Mouse (Mus musculus) hindbrain, embryonic 11.5 days (tissue): Measurements from ENCODE around the gene Catsperg1. TPM values are rescaled to one million over a fixed set of nuclear protein-coding genes. Genes with fewer than 3 reads are reported as not detected.
A peak's percentile ranks its signal among the peaks of the same experiment; 100 is the strongest.
"Not testable (repeated sequence)": the region's sequence is repeated elsewhere in the genome, so short reads cannot be mapped to it uniquely, and the experiment has no call there.

Experiments used
- ATAC-seq: fragments of 200-750 bp; cut with Nextera tagmentation; 2 replicates; pipeline ENCODE4 v1.8.0; 2017; ENCODE audit warnings: mild to moderate bottlenecking, moderate TSS enrichment, moderate library complexity; ENCODE audit not compliant: low FRiP score
- DNase-seq: peaks from one replicate; pipeline ENCODE4 v3.0.0-alpha.2; 2015; ENCODE audit warnings: low spot score
- H3K27ac ChIP-seq: fragments of 300-500 bp; sonication (generic); 2 replicates; pipeline ENCODE4 v1.5.1; 2014; ENCODE audit warnings: mild to moderate bottlenecking, low read depth, low read length
- H3K27me3 ChIP-seq: fragments of 300-500 bp; sonication (generic); 2 replicates; pipeline ENCODE4 v1.6.1; 2014; ENCODE audit warnings: mild to moderate bottlenecking, low read length, moderate library complexity, mixed read lengths; ENCODE audit not compliant: control insufficient read depth, insufficient read depth
- H3K36me3 ChIP-seq: fragments of 300-500 bp; sonication (generic); 2 replicates; pipeline ENCODE4 v1.6.1; 2014; ENCODE audit warnings: mild to moderate bottlenecking, low read length, moderate library complexity, mixed read lengths; ENCODE audit not compliant: control insufficient read depth, insufficient read depth
- H3K4me1 ChIP-seq: fragments of 300-500 bp; sonication (generic); replicated peaks from 2 replicates; pipeline ENCODE4 v1.6.1; 2014; ENCODE audit warnings: low read length, mixed read lengths; ENCODE audit not compliant: control insufficient read depth, insufficient read depth
- H3K4me2 ChIP-seq: fragments of 300-500 bp; sonication (generic); replicated peaks from 2 replicates; pipeline ENCODE4 v1.6.1; 2014; ENCODE audit warnings: mild to moderate bottlenecking, low read depth, low read length
- H3K4me3 ChIP-seq: fragments of 300-500 bp; sonication (generic); 2 replicates; pipeline ENCODE4 v1.5.1; 2014; ENCODE audit warnings: low read depth, low read length
- H3K9ac ChIP-seq: fragments of 300-500 bp; sonication (generic); 2 replicates; pipeline ENCODE4 v1.6.1; 2014; ENCODE audit warnings: low read depth, low read length
- H3K9me3 ChIP-seq: fragments of 300-500 bp; sonication (generic); 2 replicates; pipeline ENCODE4 v1.6.1; 2016; ENCODE audit warnings: low read length; ENCODE audit not compliant: control insufficient read depth
- WGBS: fragments of 180-500 bp; shearing (Covaris S2); extraction: QIAGEN DNeasy Blood & Tissue Kit; methylation state at CpG from one replicate; pipeline ENCODE4 v1.1.7; 2014; 5-methylcytosine and 5-hydroxymethylcytosine counted together
- polyA plus RNA-seq: library from polyadenylated mRNA; unstranded; fragments of >200 nt; fragmentation: Nextera tagmentation; extraction: Ambion mirVana; gene quantifications from 2 replicates; pipeline ENCODE4 v1.2.1, GENCODE M21; 2014

Catsperg1 gene
- polyA plus RNA-seq, 1 experiment from 2014 or later: 0.51 TPM

DNA sequence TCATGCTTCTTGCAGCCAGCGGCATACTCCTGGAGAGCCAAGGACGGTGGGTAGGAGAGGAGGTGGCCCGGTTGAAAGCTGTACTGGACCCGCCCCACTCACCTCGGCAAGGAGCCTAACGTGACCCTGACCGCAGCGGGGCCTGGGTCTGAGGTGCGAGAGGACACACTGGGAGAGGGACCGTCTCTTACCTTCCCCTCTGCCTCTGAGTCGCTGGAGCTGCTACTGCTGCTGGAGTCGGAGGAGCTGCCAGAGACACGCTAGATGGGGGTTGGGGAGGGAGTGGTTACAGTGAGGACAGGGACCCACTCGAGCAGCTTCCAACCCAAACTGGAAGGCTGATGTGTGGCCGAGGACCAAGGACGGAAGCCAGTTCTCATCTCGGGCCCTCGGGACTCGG lies 33.9 kb upstream of the Catsperg1 start:
- peak overlapping the region; percentile 18; the same call in 1 of the 2 replicates for H3K4me3 ChIP-seq
- 12% methylated on average over 19 of the region's 19 CpGs for WGBS
- DNase-seq: peak; percentile 37
- peaks cover 6% of the 10 kb centered on the region for H3K27me3 ChIP-seq
- peak overlapping the region; percentile 35 for H3K4me2 ChIP-seq
- 0 out of 2 replicates have a peak, but pooled peaks cover 2% of the 10 kb centered on the region for H3K36me3 ChIP-seq
- H3K27ac ChIP-seq: no peak overlapping the region
- ATAC-seq: peak; percentile 41; the same call in 1 of the 2 replicates
- H3K4me1 ChIP-seq: 0 out of 2 replicates have a peak, but pooled peaks cover 4% of the 10 kb centered on the region
- no peak overlapping the region; the same call in 1 of the 2 replicates for H3K9ac ChIP-seq
- H3K9me3 ChIP-seq: no peaks in the 10 kb centered on the region

DNA sequence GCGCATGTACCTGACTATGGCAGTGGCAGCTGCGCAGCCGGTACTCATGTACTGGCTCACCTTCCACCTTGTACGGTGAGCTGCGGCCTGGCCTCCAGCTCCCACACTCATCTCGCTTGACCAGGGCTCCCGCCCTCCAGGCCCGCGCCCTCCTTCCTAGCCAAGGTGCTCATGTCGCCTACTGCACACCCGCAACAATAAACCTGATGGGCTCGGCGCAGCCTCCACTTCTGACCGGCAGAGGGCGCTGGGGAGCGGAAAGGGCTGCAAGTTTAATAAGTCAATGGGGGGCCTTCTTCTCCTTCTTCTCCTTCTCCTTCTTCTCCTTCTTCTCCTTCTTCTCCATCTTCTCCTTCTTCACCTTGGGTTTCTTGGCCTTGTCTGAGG lies 33.5 kb upstream of the Catsperg1 start:
- ATAC-seq (0 out of 2 replicates have a peak, but pooled peaks have one; percentile 33), DNase-seq (peak; percentile 87)
- peaks cover 6% of the 10 kb centered on the region for H3K27me3 ChIP-seq
- H3K4me1 ChIP-seq: 0 out of 2 replicates have a peak, but pooled peaks cover 4% of the 10 kb centered on the region
- H3K36me3 ChIP-seq: 0 out of 2 replicates have a peak, but pooled peaks cover 2% of the 10 kb centered on the region
- H3K9ac ChIP-seq: no peak overlapping the region
- no peak overlapping the region for H3K27ac ChIP-seq
- H3K9me3 ChIP-seq: no peaks in the 10 kb centered on the region
- H3K4me2 ChIP-seq: peak overlapping the region; percentile 35
- WGBS: 27% methylated on average over 16 of the region's 16 CpGs
- no peak overlapping the region for H3K4me3 ChIP-seq

DNA sequence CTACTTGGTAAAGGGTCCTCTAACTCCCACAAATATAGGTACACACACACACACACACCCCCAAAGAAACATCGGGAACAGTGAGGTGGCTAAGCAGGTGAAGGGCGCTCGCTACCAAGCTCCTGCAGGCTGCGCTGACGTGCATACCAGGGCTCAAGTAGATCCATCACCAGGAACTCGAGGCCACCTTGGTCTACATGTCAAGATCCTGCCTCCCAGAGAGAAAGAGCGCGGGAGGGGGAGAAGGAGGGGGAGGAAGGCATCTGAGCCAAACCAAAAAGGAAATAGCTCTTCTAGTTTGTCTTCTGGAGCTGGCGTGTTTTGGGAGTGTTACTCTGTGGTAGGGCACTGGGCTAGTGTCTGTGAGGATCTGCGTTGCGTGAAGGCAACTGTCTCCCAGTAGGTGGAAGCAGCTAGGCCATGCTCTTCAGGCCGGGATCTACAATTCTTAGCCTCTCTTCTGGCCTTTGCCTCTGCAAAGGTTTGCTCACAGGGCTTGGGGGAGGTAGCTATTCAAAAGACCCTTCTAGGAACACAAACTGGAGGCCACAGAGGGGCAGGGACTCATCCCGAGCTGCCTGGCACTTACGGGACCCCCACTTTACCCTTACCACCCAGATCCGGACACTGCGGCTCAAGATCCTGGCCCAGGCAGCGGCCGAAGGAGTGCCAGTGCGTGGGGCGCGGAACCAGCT lies 32.9 kb upstream of the Catsperg1 start:
- no peak for DNase-seq
- ATAC-seq: no peak
- Histone ChIP-seq H3K27me3 (peaks cover 6% of the 10 kb centered on the region), H3K4me3 (no peak overlapping the region), H3K9me3 (no peaks in the 10 kb centered on the region), H3K4me2 (no peak overlapping the region), H3K27ac (no peak overlapping the region), H3K36me3 (0 out of 2 replicates have a peak, but pooled peaks cover 2% of the 10 kb centered on the region), H3K9ac (no peak overlapping the region), H3K4me1 (0 out of 2 replicates have a peak, but pooled peaks cover 4% of the 10 kb centered on the region)
- WGBS: 85% methylated on average over 21 of the region's 21 CpGs

DNA sequence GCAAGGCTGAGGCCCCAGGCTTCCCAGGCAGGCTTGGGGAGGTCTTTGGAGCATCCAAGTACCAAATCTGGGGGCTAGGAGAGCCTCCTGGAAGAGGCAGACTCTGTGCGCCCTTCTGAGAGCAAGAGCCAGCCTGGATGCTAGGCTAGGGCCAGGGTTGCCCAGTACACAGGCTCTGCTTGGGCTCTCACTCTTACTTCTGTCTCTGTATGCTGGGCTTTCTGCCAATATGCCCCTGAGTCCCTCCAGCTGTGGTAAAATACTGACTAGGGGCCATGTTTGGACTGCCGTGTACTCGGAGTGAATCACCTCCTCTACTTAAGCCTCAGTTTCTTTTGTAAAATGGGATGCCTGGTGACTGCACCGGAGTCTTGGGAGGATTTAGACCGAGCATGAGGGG lies 32.2 kb upstream of the Catsperg1 start:
- 0 out of 2 replicates have a peak, but pooled peaks cover 2% of the 10 kb centered on the region for H3K36me3 ChIP-seq
- 0 out of 2 replicates have a peak, but pooled peaks cover 4% of the 10 kb centered on the region for H3K4me1 ChIP-seq
- ATAC-seq (no peak), DNase-seq (no peak)
- no peak overlapping the region for H3K27ac ChIP-seq
- WGBS: 92% methylated on average over 5 of the region's 5 CpGs
- H3K9me3 ChIP-seq: no peaks in the 10 kb centered on the region
- no peak overlapping the region for H3K4me3 ChIP-seq
- peaks cover 6% of the 10 kb centered on the region for H3K27me3 ChIP-seq
- H3K4me2 ChIP-seq: no peak overlapping the region
- H3K9ac ChIP-seq: no peak overlapping the region

DNA sequence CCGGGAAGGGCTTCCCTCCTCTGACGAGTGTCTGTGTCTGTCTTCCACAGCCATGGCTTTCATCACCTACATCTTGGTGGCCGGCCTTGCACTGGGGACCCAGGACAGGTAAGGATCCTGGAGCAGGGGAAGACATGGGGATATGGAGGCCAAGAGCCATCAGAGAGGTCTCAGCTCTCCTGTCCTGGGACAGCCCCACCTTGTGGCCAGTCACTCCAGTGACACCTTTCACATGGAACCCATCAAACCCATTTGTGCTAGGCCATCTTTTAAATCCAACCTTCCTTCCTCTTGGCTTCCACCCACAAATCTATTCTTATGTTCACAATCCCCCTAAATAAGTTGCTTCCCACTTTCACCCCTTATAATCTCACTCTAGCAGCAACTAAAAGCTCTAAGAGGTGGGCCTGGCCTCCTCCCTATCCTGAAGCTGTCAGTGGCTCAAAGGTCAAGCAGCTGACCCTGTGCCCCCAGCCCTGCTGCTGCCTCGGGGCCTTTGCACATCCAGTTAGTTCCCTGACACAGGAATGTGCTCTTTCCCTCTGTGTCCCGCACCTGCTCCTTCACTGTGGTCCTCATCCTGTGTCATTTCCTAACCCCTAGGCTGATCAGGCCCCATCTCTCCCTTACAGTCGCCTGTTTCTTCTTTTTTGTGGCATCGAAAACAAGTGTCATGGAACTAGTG lies 31.0 kb upstream of the Catsperg1 start:
- H3K9me3 ChIP-seq: no peaks in the 10 kb centered on the region
- DNase-seq (peak; percentile 39), ATAC-seq (no peak)
- WGBS: 83% methylated on average over 7 of the region's 7 CpGs
- H3K4me2 ChIP-seq: no peak overlapping the region
- H3K36me3 ChIP-seq: 0 out of 2 replicates have a peak, but pooled peaks cover 2% of the 10 kb centered on the region
- no peak overlapping the region for H3K4me3 ChIP-seq
- H3K4me1 ChIP-seq: 0 out of 2 replicates have a peak, but pooled peaks cover 4% of the 10 kb centered on the region
- no peak overlapping the region for H3K27ac ChIP-seq
- no peak overlapping the region for H3K9ac ChIP-seq
- H3K27me3 ChIP-seq: peaks cover 6% of the 10 kb centered on the region

DNA sequence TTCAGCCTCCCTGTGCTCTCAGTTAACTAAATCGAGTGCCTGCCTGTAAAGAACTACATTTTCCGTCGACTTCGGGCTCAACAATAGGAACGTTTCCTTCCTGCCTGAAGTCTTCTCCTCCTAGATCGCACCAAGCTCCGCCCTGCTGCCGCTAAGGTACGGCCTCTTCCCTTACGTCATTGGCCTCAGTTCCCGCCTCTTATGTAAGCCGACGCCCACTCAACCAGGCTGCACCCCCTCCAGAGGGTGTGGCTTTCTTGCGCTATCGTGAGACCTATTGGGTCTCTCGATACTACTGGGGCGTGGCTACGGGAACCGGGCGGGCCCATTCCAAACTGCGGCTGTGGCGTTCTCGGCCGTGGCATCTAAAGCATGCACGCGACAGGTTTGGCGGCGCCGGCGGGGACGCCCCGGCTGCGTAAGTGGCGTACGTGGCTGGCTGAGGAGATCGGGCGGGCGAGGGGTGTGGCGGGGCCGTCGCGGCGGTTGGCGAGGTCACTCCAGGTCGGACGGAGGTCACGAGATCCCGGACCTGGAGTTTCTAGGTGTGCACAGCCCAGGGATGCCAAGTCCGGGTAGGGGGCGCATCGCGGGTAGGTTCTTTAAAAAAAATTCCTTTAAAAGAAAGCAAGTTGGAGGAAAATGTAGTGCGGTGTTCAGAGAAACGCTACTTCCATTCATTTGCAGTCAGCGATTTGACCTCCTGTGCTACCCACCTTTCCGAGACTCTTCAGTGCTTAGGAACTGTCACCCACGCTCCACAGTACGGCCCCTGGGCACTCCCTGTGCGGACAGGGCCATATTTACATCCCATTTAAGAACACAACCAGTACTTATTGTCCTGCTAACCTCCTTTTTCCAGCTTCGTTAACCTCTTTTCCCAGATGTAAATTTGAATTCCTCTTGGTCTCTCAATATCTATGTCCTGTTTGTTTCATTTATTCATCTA lies 24.5 kb upstream of the Catsperg1 start, which contains the start of gene Yif1b:
Gene Yif1b, plus strand, starts transcription at position 311 of the 949 bp plus-strand sequence.
- Histone ChIP-seq H3K27ac (peak within 1 kb of the TSS; percentile 71), H3K9me3 (no peaks in the 10 kb centered on the region), H3K27me3 (no peaks in the 10 kb centered on the region), H3K4me1 (no peaks in the 10 kb centered on the region), H3K36me3 (no peaks in the 10 kb centered on the region), H3K4me2 (peak within 1 kb of the TSS; percentile 68), H3K4me3 (peak within 1 kb of the TSS; percentile 70), H3K9ac (peak within 1 kb of the TSS; percentile 67)
- ATAC-seq: peak; percentile 98
- WGBS: under 1% methylated on average over 60 of the region's 60 CpGs
- peak; percentile 99 for DNase-seq

DNA sequence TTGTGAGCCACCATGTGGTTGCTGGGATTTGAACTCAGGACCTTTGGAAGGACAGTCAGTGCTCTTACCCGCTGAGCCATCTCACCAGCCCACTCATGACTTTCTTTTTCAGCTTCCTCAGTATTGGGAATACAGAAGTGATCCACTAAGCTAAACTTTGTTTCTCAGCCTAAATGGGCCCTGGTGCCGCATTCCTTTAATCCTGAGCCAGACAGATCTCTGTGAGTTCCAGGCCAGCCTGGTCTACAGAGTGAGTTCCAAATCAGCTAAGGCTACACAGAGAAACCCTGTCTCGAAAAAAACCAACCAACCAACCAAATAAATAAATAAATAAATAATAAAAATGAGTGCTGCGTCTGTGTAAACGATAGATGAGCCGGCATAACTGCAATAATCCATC lies 23.8 kb upstream of the Catsperg1 start:
- H3K9me3 ChIP-seq, H3K4me1 ChIP-seq, DNase-seq, H3K27me3 ChIP-seq, H3K36me3 ChIP-seq: not testable (repeated sequence)
- Histone ChIP-seq H3K4me2 (peak overlapping the region; percentile 53), H3K27ac (peak overlapping the region; percentile 71), H3K9ac (peak overlapping the region; percentile 45; the same call in 1 of the 2 replicates), H3K4me3 (peak overlapping the region; percentile 70; the same call in 1 of the 2 replicates)
- WGBS: 34% methylated on average over 6 of the region's 6 CpGs
- ATAC-seq: peak; percentile 28

DNA sequence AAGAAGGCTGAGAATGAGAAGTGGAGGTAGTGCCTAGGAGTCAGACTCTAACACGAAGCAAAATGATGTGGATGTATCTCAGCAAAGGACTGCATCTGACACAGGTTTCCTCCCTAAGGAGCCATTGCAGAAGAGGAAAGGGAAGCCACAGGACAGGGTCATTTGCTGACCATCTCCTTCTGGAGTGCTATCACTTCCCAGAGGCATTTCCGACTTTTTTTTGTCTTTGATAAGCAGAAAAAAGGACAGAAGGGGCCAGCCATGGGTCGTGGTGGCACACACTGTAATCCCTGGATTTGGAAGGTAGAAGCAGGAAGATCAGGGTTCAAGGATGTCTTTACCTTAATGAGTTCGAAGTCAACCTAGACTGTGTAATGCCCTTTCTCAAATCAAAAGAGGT lies 22.8 kb upstream of the Catsperg1 start:
- Histone ChIP-seq H3K9me3 (no peaks in the 10 kb centered on the region), H3K9ac (no peak overlapping the region), H3K36me3 (no peaks in the 10 kb centered on the region), H3K4me2 (no peak overlapping the region), H3K4me1 (no peaks in the 10 kb centered on the region; the same call in 1 of the 2 replicates), H3K27ac (no peak overlapping the region), H3K4me3 (no peak overlapping the region), H3K27me3 (peaks cover 16% of the 10 kb centered on the region)
- ATAC-seq (no peak), DNase-seq (no peak)
- 88% methylated on average over 4 of the region's 4 CpGs for WGBS
